Mouse (Mus musculus) liver, embryonic 14 days (tissue): Measurements from ENCODE around the gene Wapl. TPM values are rescaled to one million over a fixed set of nuclear protein-coding genes. Genes with fewer than 3 reads are reported as not detected.

ENCODE experiments used
- polyA plus RNA-seq: library from polyadenylated mRNA; depleted of rRNA; stranded (reverse); fragments of >200 nt; gene quantifications from 2 replicates; pipeline ENCODE4 v1.2.3, GENCODE M21; 2012; rRNA removed

Wapl gene
- polyA plus RNA-seq, result 25.1 and 29.3 TPM in 2 replicates

DNA sequence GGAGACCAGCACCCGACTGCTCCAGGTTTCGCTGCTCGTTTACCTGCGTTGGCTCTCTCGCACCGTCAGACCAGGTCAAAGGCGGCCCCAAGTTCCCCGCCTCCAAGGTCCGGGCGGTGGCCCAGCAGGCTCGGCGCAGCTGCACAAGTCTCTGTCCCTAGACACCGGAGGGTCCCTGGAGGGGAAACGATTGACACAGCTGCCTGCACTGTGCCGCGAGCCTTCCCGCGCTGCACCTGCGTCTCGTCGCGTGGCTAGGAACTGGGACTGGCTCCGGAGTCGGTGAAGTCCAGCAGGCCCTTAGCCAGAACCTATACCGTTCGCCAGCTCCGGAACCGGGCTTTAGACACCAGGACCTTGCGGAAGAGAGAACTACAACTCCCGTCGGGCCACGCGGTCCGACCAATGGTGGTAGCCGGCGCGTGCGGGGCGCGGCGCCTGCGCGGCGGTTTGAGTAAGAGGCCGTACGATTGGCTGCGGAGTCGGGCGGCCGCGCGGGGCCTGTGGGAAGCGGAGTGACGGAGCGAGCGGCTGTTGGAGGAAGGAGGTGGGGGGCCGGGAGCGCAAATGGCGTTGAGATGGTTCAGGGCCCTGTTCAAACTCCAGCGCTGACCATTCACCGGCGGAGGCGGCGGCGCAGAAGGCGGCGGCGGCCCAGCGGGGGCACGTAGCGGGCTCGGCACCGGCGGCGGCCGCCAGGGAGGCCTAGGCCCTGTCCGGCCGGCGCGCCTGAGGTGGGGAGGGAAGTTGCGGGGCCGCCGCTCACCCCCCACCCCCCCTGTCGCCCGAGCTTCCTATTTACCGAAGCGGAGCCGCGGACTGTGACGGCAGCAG lies at the start of gene Wapl:
Gene Wapl, plus strand, starts transcription at position 534 of the 834 bp plus-strand sequence.

Other genes with a start within 250 kb of the Wapl start
- 3.0 and 3.2 TPM in 2 replicates for gene Bmpr1a, start 170.6 kb upstream of the Wapl start, polyA plus RNA-seq
- gene 9230112D13Rik, start 151.1 kb upstream of the Wapl start, polyA plus RNA-seq, result not detected in 2 replicates
- gene Ldb3, start 85.2 kb upstream of the Wapl start, polyA plus RNA-seq, result 0.06 and 0.88 TPM in 2 replicates
- gene Opn4, start 73.8 kb upstream of the Wapl start, polyA plus RNA-seq, result not detected in 2 replicates
- 0.07 and 0.12 TPM in 2 replicates for gene Grid1, start 146.2 kb downstream of the Wapl start, polyA plus RNA-seq